Mouse (Mus musculus) c-Kit-positive CD71-positive TER-119-negative erythroid progenitor cells, embryonic 14.5 days (primary cell): Measurements from ENCODE around the gene Morn4.

ENCODE experiments used
- DNase-seq: peaks from one replicate; pipeline ENCODE4 v3.0.0-alpha.2; 2013; ENCODE audit warnings: low read depth

Gene Morn4

DNA sequence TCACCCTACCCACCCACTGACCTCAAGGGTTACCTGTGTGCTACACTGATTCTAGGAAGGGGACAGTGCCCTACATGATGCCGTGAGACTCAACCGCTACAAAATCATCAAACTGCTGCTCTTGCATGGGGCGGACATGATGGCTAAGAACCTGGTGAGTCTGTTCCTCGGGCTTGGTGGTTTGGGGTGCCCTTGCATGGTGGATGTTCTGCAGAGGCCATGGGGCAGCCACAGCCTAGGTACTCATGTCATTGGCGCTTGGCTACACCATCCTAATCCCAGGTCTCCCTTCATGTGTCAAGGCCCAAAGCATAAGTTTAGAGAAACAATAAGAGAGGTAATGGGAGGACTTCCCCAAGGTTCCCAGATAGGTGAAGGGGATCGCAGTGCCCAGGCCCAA, 42.2 kb downstream of the Morn4 start:
- DNase-seq, result no peak

DNA sequence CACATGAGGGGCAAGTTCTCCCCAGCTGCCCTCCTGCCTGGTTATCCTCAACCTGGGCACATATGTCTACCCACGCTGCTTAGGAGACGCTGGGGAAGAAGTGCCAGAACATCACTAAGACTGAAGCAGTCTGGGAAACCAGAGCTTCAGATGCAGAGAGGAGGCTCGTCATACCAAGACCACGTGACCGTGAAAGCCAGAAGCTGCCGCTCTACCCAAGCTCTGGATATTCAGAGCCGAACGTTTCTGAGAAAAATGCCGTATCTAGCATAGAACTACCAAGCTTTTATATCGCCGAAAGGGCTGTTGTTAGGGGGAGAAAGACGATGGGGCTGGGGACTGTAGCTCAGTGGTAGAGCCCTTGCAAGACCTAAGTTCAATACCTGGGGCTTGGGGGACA, 47.8 kb downstream of the Morn4 start:
- DNase-seq, result no peak

- DNase-seq, result no peak
These were observed 48.9 kb downstream of the Morn4 start for GRCm38 (mm10) chr19:42037167-42037702.

GRCm38 (mm10) chr19:42036357-42036756, 49.8 kb downstream of the Morn4 start:
- DNase-seq, result no peak

DNA sequence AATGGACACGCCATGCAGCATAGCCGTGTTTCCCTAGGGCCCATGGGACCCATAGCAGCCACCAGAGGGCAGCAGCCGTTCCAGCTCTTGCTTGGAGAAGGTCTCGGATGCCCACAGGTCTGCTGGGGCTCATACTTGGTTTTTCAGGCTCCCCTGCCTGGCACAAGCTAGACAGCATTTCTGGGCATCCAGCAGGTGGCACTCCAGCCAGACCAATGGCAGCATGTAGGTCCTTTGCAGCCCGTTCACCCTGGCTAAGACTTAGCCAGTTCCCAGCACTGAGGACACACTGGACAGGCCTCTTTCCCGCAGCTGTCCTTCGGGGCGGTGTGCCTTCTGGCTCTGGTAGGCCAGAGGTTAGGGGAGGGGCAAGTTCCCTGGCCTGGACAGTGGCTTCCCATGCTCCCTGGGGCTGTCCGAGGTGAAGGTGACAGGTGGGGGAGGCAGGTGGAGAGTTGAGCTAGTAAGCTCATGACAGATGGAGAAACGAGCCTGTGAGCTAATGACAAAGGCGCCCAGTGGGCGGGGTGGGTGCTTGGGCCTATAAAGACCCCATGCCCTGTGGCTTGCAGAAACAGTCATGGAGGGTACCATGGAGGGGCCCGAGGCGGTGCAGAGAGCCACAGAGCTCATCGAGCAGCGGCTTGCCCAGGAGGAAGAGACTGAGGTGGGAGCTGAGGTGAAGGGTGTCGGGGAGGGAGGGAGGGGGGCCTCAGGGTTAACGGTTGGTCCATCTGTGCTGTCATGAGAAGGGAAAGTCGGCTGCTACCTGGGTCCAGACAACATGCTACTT, 50.5 kb downstream of the Morn4 start, which contains the start of gene Ankrd2:
Gene Ankrd2 (plus strand): TSS at position 545 of the 793 bp plus-strand sequence.
- DNase-seq, result peak; percentile 41

DNA sequence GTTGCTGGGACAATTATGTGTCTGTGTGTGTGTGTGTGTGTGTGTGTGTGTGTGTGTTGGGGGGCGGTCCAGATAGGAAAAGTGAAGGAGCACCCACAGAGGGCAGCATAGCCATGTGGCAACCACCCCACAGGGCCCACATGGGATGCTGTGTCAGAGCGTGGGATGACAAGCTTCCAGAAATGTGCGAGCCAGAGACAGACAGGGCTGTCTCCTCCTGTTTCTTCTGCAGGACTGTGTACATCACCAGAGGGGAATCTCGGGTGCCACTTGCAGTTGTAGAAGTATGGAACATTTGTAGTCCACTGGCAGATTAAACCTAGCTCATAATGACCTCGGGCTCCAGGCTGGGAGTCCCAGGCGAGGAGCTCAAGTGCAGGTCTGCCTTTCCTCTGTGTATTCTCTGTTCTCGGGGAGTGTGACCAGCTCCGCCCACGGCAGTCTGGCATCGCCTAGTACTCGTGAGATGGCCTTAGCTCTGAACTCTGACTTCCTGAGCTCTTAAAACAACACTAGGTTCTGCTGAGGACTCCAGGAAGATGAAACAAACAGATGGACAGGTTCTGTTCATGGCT, 51.2 kb downstream of the Morn4 start:
- DNase-seq, result no peak

GRCm38 (mm10) chr19:42034146-42034775, 51.9 kb downstream of the Morn4 start:
- DNase-seq, result no peak

DNA sequence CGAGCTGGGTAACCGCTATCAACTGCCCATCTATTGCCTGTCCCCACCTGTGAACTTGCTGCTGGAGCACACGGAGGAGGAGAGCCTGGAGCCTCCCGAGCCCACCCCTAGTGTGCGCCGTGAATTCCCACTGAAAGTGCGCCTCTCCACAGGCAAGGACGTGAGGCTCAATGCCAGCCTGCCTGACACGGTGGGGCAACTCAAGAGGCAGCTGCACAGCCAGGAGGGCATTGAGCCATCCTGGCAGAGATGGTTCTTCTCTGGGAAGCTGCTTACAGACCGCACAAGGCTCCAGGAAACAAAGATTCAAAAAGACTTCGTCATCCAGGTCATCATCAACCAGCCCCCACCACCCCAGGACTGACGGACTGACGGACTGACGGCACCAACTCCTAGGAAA, 52.5 kb downstream of the Morn4 start:
- DNase-seq, result no peak

DNA sequence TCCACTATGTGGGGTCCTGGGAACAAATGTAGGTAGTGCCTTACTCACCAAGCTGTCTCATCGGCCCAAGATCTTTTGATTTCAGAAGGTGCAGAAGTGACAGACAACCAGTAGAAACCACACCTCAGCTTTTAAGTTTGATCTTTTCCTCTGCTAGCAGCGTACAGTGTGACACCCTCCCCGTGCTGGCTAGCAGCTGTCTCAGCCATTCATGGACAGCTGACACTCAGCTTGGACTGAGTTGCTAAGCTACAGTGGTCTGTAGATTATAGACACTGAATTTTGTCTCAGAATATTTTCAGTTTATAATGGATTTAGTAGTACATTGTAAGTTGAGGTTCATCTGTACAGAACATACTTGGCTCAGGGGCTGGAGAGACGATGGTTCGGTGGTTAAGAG, 55.0 kb downstream of the Morn4 start:
- DNase-seq, result no peak

DNA sequence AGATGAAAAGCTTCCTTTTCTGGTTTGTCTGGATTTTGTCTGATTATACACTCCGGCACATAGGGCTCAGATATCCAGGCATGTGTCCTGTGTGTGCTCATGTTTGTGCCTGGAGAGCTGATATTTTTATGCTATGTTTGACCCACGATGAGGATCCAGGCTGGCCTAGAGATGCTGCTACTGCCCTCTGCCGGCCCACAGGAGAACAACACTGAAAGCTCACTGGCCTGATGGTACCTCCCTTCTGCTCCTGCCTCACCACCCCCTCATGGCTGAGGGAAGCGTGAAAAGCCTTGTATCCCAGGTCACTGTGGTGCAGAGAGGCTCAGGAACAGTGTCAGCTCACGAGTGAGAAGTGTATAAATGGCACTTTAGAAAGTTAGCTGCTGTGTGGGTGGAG, 60.0 kb downstream of the Morn4 start:
- DNase-seq, result peak; percentile 53
